Mouse (Mus musculus) spleen, adult 2 months (tissue): ENCODE results near the gene Insl5. TPM values are rescaled to one million over a fixed set of nuclear protein-coding genes. Genes with fewer than 3 reads are reported as not detected.

Experiments
- DNase-seq, 2 experiments: peaks; one replicate each; pipeline versions ENCODE4 v3.0.0 to v3.0.0-alpha.2; 2012 to 2021; ENCODE audit warnings: low spot score in 2 of 2, low read depth in 1 of 2
- H3K27ac ChIP-seq: fragments of 200-500 bp; 2 replicates; pipeline ENCODE4 v1.5.1; 2012; ENCODE audit warnings: low read length, inconsistent platforms; ENCODE audit not compliant: insufficient read depth
- H3K27me3 ChIP-seq: fragments of 200-500 bp; 2 replicates; pipeline ENCODE4 v1.6.1; 2012; ENCODE audit warnings: mild to moderate bottlenecking, moderate library complexity, low read length, inconsistent platforms; ENCODE audit not compliant: control insufficient read depth, insufficient read depth
- H3K36me3 ChIP-seq: fragments of 200-500 bp; 2 replicates; pipeline ENCODE4 v1.6.1; 2012; ENCODE audit warnings: mild to moderate bottlenecking, low read length, inconsistent platforms; ENCODE audit not compliant: control insufficient read depth, insufficient read depth
- H3K4me1 ChIP-seq: fragments of 200-500 bp; 2 replicates; pipeline ENCODE4 v1.6.1; 2011; ENCODE audit warnings: inconsistent platforms; ENCODE audit not compliant: control insufficient read depth, insufficient read depth, insufficient read length
- H3K4me3 ChIP-seq: fragments of 200-500 bp; 2 replicates; pipeline ENCODE4 v1.5.1; 2011; ENCODE audit warnings: mild to moderate bottlenecking, inconsistent platforms; ENCODE audit not compliant: insufficient read depth, insufficient read length; ENCODE audit errors: extremely low read depth
- CTCF ChIP-seq: fragments of 200-500 bp; IDR thresholded peaks from 2 replicates; pipeline ENCODE4 v1.5.1; 2011; ENCODE audit warnings: mild to moderate bottlenecking, inconsistent platforms; ENCODE audit not compliant: insufficient read depth, insufficient read length, insufficient replicate concordance; ENCODE audit errors: extremely low read depth
- POLR2A ChIP-seq: fragments of 200-500 bp; IDR thresholded peaks from 2 replicates; pipeline ENCODE4 v1.6.1; 2011; ENCODE audit warnings: low read depth, low read length, inconsistent platforms
- WGBS: fragments of 180-500 bp; shearing (Covaris S2); methylation state at CpG from one replicate; pipeline ENCODE4 v1.1.7; 2018; 5-methylcytosine and 5-hydroxymethylcytosine counted together
- polyA plus RNA-seq: library from polyadenylated mRNA; depleted of rRNA; stranded (reverse); fragments of >200 nt; gene quantifications from 2 replicates; pipeline ENCODE4 v1.2.3, GENCODE M21; 2012; rRNA removed

The Insl5 gene
- not detected in 2 replicates for polyA plus RNA-seq

GRCm38 (mm10) chr4:103026621-103027020, at the start of gene Insl5:
Insl5 (minus strand) TSS chr4:103026842.
- TF ChIP-seq POLR2A, result no peak
- no peak for TF ChIP-seq CTCF
- Histone ChIP-seq H3K36me3 (no peaks in the 10 kb centered on the region), H3K4me3 (no peak within 1 kb of the TSS), H3K27me3 (no peaks in the 10 kb centered on the region), H3K27ac (no peak within 1 kb of the TSS), H3K4me1 (no peaks in the 10 kb centered on the region)
- no peak for DNase-seq
- 81% methylated on average over 4 of the region's 4 CpGs for WGBS

GRCm38 (mm10) chr4:103070631-103071030, 44.0 kb upstream of the Insl5 start:
- WGBS, result 75% methylated on average over 3 of the region's 3 CpGs
- H3K27me3 ChIP-seq, result no peaks in the 10 kb centered on the region
- no peaks in the 10 kb centered on the region for H3K4me1 ChIP-seq
- no peak overlapping the region for H3K27ac ChIP-seq
- H3K4me3 ChIP-seq, result no peak overlapping the region
- TF ChIP-seq POLR2A, result no peak
- TF ChIP-seq CTCF, result no peak
- H3K36me3 ChIP-seq, result no peaks in the 10 kb centered on the region
- no peak for DNase-seq

- Histone ChIP-seq H3K27me3 (no peaks in the 10 kb centered on the region), H3K4me1 (no peaks in the 10 kb centered on the region), H3K36me3 (no peaks in the 10 kb centered on the region), H3K27ac (no peak overlapping the region), H3K4me3 (no peak overlapping the region)
- TF ChIP-seq CTCF (no peak), POLR2A (no peak)
- 87% methylated on average over 6 of the region's 6 CpGs for WGBS
- DNase-seq, result no peak
Observed at GRCm38 (mm10) chr4:103067906-103068655, 41.4 kb upstream of the Insl5 start.

GRCm38 (mm10) chr4:103064976-103065375, 38.3 kb upstream of the Insl5 start:
- no peak for DNase-seq
- Histone ChIP-seq H3K4me3 (no peak overlapping the region), H3K27ac (no peak overlapping the region), H3K4me1 (no peaks in the 10 kb centered on the region), H3K36me3 (no peaks in the 10 kb centered on the region), H3K27me3 (no peaks in the 10 kb centered on the region)
- TF ChIP-seq POLR2A, result no peak
- TF ChIP-seq CTCF, result no peak
- 49% methylated on average over 5 of the region's 5 CpGs for WGBS

GRCm38 (mm10) chr4:103064421-103064820, 37.8 kb upstream of the Insl5 start:
- Histone ChIP-seq H3K4me3 (no peak overlapping the region), H3K27ac (no peak overlapping the region), H3K4me1 (no peaks in the 10 kb centered on the region), H3K27me3 (no peaks in the 10 kb centered on the region), H3K36me3 (no peaks in the 10 kb centered on the region)
- 73% methylated on average over 2 of the region's 2 CpGs for WGBS
- DNase-seq, result no peak
- TF ChIP-seq POLR2A (no peak), CTCF (no peak)

GRCm38 (mm10) chr4:103056909-103057308, 30.3 kb upstream of the Insl5 start:
- WGBS, result 89% methylated on average over 5 of the region's 5 CpGs
- H3K4me1 ChIP-seq, result no peaks in the 10 kb centered on the region
- TF ChIP-seq POLR2A (no peak), CTCF (no peak)
- no peak for DNase-seq
- no peaks in the 10 kb centered on the region for H3K36me3 ChIP-seq
- H3K4me3 ChIP-seq, result no peak overlapping the region
- H3K27me3 ChIP-seq, result no peaks in the 10 kb centered on the region
- H3K27ac ChIP-seq, result no peak overlapping the region

- 93% methylated on average over 11 of the region's 11 CpGs for WGBS
- no peaks in the 10 kb centered on the region for H3K4me1 ChIP-seq
- no peak overlapping the region for H3K27ac ChIP-seq
- no peaks in the 10 kb centered on the region for H3K27me3 ChIP-seq
- H3K36me3 ChIP-seq, result no peaks in the 10 kb centered on the region
- DNase-seq, result no peak
- TF ChIP-seq POLR2A, result no peak
- no peak for TF ChIP-seq CTCF
- H3K4me3 ChIP-seq, result no peak overlapping the region
Observed at GRCm38 (mm10) chr4:103048046-103048445, 21.4 kb upstream of the Insl5 start.
